Mouse (Mus musculus) C2C12 (cell line): ENCODE results near the gene Rac2.

Experiments used
- CEBPB ChIP-seq: IDR thresholded peaks from one replicate; pipeline ENCODE4 v1.6.1; 2011; ENCODE audit warnings: low read depth, mild to moderate bottlenecking, control low read depth, moderate library complexity
- CTCF ChIP-seq: IDR thresholded peaks from one replicate; pipeline ENCODE4 v1.5.1; 2011; ENCODE audit not compliant: control insufficient read depth, insufficient read depth, insufficient read length
- MAX ChIP-seq: IDR thresholded peaks from one replicate; pipeline ENCODE4 v1.6.1; 2011; ENCODE audit warnings: mild to moderate bottlenecking, control low read depth

DNA sequence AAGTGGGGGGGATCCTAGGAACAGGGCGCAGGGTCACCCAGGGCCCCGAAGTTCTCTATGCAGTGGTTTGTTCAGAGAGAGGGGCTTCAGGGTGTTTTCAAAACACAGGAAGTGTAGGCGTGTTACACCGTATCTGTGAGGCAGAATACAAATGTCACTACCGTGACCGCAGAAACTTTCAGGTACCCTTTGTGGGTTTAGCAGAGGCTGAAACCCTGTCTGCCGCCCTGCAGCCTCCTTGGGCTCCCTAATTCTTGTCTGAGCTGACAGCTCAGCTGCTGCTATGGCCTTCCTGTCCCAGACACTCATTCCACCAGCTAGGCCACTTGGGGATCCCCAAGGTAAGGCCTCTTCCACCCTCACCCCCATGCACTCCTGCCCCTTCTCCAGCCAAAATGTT lies 42.0 kb upstream of the Rac2 start:
- TF ChIP-seq CTCF (no peak), MAX (no peak), CEBPB (no peak)
